Mouse (Mus musculus): Measurements from ENCODE around the gene Slc38a6.

The Slc38a6 gene

GRCm38 (mm10) chr12:73393881-73394291 lies 107.3 kb downstream of the Slc38a6 start:
- DNase-seq (ENCODE audit: low spot score), result peak; percentile 73

DNA sequence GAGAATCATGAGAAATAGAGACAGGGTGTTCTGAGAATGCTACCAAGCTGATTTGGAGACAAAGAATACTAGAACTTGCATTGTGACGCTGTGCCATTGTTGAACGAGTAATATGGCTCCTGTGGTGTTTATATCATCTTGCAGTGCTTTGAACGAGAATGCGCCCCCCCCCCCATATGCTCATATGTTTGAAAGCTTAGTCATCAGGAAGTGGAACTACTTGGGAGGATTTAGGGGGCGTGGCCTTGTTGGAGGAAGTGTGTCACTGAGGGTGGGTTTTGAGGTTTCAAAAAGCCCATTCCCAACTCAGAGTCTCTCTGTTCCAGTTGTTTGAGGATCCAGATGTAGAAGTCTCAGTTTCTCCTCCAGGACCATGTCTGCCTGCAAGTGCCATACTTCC lies 108.0 kb downstream of the Slc38a6 start:
- no peak for DNase-seq (ENCODE audit: low spot score)

- peak; percentile 49 for DNase-seq (ENCODE audit: low spot score)
Measured at GRCm38 (mm10) chr12:73399426-73399825, 112.8 kb downstream of the Slc38a6 start.

DNA sequence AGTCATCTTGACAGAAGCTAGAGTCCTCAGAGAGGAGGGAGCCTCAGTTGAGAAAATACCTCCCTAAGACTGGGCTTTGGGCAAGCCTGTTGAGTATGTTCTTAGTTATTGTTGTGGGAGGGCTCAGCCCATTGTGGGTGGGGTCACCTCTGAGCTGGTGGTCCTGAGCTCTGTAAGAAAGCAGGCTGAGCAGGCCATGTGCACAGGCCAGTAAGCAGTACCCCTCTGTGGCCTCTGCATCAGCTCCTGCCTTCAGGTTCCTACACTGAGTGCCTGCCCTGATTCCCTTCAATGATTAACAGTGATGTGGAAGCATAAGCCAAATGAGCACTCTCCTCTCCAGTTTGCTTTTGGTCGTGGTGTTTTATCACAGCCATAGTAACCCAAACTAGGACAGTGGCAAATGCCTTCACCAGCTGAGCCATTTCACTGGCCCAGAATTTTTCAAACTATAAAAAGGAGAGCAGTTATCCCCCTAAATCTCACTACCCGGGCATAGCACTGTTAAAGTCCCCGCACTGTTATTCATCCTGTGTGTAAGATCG lies 114.0 kb downstream of the Slc38a6 start:
- no peak for DNase-seq (ENCODE audit: low spot score)

GRCm38 (mm10) chr12:73401520-73402130 lies 115.0 kb downstream of the Slc38a6 start:
- DNase-seq (ENCODE audit: low spot score), result no peak

DNA sequence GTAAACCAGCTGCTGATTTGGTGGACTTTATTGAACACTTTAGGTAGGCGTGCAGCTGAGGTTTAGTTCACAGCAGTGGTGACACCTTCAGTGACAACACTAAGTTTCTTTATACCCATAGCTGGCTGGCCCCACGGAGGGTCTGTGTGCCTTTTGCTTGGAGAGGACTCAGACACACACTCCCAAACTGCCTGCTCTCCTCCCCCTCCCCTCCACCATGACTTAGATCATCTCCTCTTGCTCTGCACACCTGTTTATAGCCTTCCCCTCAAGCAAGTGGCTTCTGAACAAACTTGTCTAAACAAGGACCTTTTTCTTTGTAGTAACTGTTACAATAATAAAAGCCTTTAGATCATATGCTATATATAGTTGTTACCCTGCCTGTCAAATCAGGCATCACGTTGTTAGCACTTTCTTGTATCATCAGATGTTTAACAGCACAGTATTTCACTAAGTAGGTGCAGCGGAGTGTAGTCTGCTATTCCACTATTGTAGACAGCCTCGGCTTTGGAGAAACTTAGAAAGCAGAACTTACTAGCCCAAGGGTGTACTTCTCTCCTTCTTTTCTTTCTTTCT lies 115.6 kb downstream of the Slc38a6 start:
- DNase-seq (ENCODE audit: low spot score), result no peak

- no peak for DNase-seq (ENCODE audit: low spot score)
Measured at GRCm38 (mm10) chr12:73402851-73403665, 116.5 kb downstream of the Slc38a6 start.
